Mouse (Mus musculus) small intestine, adult 2 months (tissue): ENCODE data around the gene St8sia1. TPM values are rescaled to one million over a fixed set of nuclear protein-coding genes. Genes with fewer than 3 reads are reported as not detected.

Source experiments
- H3K27ac ChIP-seq: fragments of 200-500 bp; 2 replicates; pipeline ENCODE4 v1.5.1; 2012; ENCODE audit warnings: low read depth, low read length, control low read depth, inconsistent platforms; ENCODE audit not compliant: insufficient read depth
- H3K27me3 ChIP-seq: fragments of 200-500 bp; 2 replicates; pipeline ENCODE4 v1.6.1; 2012; ENCODE audit warnings: mild to moderate bottlenecking, moderate library complexity, low read length, inconsistent platforms; ENCODE audit not compliant: control insufficient read depth, insufficient read depth
- H3K36me3 ChIP-seq: fragments of 200-500 bp; 2 replicates; pipeline ENCODE4 v1.6.1; 2012; ENCODE audit warnings: mild to moderate bottlenecking, low read length, control low read depth, inconsistent platforms; ENCODE audit not compliant: control insufficient read depth, insufficient read depth
- H3K4me1 ChIP-seq: fragments of 200-500 bp; 2 replicates; pipeline ENCODE4 v1.6.1; 2012; ENCODE audit warnings: low read length, inconsistent platforms, mixed read lengths; ENCODE audit not compliant: control insufficient read depth, insufficient read depth, insufficient read length
- H3K4me3 ChIP-seq: fragments of 200-500 bp; 2 replicates; pipeline ENCODE4 v1.5.1; 2012; ENCODE audit warnings: low read depth, mild to moderate bottlenecking, control low read depth, inconsistent platforms, low read length, moderate library complexity
- CTCF ChIP-seq: fragments of 200-500 bp; IDR thresholded peaks from 2 replicates; pipeline ENCODE4 v1.5.1; 2012; ENCODE audit warnings: low read depth, mild to moderate bottlenecking, control low read depth, inconsistent platforms, low read length, moderate library complexity, mixed read lengths; ENCODE audit not compliant: insufficient replicate concordance, insufficient read length; ENCODE audit errors: extremely low read depth
- POLR2A ChIP-seq: fragments of 200-500 bp; IDR thresholded peaks from 2 replicates; pipeline ENCODE4 v1.6.1; 2012; ENCODE audit warnings: low read depth, mild to moderate bottlenecking, control low read depth, inconsistent platforms, low read length, moderate library complexity
- WGBS: fragments of 180-500 bp; shearing (Covaris S2); methylation state at CpG from one replicate; pipeline ENCODE4 v1.1.7; 2018; 5-methylcytosine and 5-hydroxymethylcytosine counted together
- polyA plus RNA-seq: library from polyadenylated mRNA; depleted of rRNA; stranded (reverse); fragments of >200 nt; gene quantifications from 2 replicates; pipeline ENCODE4 v1.2.3, GENCODE M21; 2012

St8sia1 gene
- polyA plus RNA-seq, 1 experiment: 0.19 TPM

DNA sequence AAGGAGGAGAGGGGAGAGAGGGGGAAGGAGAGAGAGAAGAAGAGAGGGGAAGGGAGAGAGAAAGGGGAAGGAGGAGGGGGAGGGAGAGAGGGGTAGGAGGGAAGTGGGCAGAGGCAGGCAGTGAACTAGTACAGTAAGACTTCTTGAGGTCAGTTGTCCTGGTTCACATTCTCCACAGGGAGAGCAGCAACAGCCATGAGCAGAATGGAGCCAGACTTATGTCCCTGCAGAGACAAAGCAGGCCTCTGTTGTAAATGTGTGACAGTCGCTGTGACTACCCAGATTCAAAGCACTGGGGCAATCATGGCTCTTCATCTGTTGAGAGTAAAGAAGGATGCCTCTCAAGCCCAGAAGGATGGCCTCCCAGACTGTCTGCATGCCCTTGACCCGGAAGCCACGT, 132.5 kb downstream of the St8sia1 start:
- Histone ChIP-seq H3K27me3 (peaks cover 4% of the 10 kb centered on the region; the same call in 1 of the 2 replicates), H3K36me3 (no peaks in the 10 kb centered on the region), H3K27ac (no peak overlapping the region), H3K4me1 (no peaks in the 10 kb centered on the region; the same call in 1 of the 2 replicates), H3K4me3 (no peak overlapping the region)
- WGBS: 83% methylated on average over 3 of the region's 3 CpGs
- TF ChIP-seq POLR2A (no peak), CTCF (no peak)

DNA sequence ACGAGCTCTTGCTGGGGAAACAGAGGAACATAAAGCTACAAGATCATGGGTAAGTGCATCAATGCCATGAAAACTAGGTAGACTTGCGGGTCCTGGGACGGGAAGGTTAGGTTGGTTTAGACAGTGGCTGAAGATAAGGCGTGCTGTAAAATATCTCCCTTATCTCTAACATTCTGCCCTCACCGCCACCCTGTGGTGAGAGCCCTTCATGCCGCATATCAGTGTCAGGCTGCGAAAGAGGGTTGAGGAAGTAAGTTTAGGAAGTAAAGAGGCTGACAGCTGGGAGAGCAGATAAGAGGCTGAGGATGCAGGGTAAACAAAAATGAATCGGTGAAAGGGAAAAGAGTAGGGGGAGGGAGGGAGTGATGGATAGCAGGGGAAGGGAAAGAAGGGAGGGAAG, 133.0 kb downstream of the St8sia1 start:
- Histone ChIP-seq H3K4me1 (no peaks in the 10 kb centered on the region; the same call in 1 of the 2 replicates), H3K36me3 (no peaks in the 10 kb centered on the region), H3K27ac (no peak overlapping the region), H3K27me3 (peaks cover 4% of the 10 kb centered on the region; the same call in 1 of the 2 replicates), H3K4me3 (no peak overlapping the region)
- WGBS: 14% methylated on average over 8 of the region's 8 CpGs
- TF ChIP-seq CTCF (peak; percentile 34; the same call in 1 of the 2 replicates), POLR2A (no peak)

DNA sequence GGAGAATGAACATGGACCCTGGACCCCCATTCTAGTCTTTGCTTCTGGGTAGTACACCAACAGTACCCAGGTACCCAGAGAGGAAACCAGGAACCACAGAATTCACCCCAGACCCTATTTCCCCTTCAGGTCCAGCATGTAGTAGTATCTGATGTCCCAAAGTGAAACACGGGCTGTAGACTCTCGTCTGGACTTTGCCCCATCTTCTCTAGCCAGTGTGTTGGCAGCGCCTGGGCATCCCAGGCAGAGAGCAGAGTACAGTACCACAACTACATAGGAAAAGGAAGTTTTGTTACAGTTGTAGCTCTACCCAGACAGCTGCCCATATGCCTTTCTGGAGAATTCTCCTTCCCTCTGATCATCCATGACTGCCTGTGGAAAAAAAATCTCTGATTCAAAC, 134.0 kb downstream of the St8sia1 start:
- 37% methylated on average over 3 of the region's 3 CpGs for WGBS
- Histone ChIP-seq H3K4me3 (no peak overlapping the region), H3K36me3 (no peaks in the 10 kb centered on the region), H3K27ac (no peak overlapping the region), H3K4me1 (no peaks in the 10 kb centered on the region; the same call in 1 of the 2 replicates), H3K27me3 (peaks cover 4% of the 10 kb centered on the region; the same call in 1 of the 2 replicates)
- TF ChIP-seq CTCF (no peak), POLR2A (no peak)

DNA sequence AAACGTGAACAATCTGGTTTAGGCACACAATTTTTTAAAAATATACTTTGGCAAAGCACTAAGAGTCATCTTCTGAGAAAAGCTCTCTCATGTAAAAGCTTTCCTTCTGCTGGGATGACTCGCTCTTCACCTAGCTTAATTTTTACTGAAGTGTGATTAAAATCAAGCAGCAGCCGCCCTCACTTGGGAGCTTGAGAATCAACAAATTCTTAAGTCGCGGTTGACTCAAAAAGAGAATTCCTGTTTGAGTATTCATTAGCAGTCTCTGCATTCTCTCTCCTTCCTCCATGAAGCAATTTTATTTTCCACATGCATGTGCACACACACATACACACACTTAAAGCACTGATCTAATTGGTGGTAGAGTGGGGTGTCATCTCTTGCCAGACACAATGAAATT, 138.8 kb downstream of the St8sia1 start:
- Histone ChIP-seq H3K4me3 (no peak overlapping the region), H3K27ac (no peak overlapping the region), H3K4me1 (no peaks in the 10 kb centered on the region), H3K27me3 (no peaks in the 10 kb centered on the region; the same call in 1 of the 2 replicates), H3K36me3 (no peaks in the 10 kb centered on the region)
- WGBS: 80% methylated on average over 5 of the region's 5 CpGs
- TF ChIP-seq POLR2A (no peak), CTCF (no peak)

DNA sequence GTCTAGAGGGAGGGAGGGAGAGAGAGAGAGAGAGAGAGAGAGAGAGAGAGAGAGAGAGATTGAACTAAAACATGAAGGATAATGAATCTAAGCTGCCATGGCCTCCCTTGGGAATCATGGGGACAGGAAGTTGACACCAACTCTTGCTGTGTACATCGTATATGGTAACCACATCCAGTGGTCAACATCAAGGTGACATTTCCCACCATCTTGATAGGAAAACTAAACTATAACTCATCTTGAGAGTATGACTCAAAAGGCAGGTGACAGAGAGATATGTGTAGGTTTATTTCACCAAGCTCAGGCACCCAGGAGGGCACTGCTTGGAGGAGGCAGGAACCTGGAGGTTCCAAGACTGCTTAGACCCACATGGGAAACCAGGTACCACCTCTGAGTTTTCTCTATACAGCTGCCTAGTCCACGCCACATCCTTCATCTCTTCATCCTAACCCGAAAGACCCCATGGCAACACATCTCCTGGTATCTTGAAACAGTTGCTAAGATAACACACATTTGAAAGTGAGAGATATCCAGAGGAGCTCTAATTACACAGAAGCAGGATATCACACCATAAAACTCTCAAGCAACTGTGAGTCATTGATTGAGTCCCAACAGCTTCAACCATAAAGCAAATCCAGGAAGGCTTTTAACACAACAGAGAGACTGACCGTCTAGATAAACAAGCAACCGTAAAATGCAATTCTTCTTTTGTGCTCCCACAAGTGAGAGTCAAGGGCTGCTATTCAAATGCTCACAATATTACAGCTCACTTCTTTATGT, 141.1 kb downstream of the St8sia1 start:
- no peak overlapping the region for H3K4me3 ChIP-seq
- TF ChIP-seq CTCF (no peak), POLR2A (no peak)
- no peak overlapping the region for H3K27ac ChIP-seq
- H3K27me3 ChIP-seq: no peaks in the 10 kb centered on the region; the same call in 1 of the 2 replicates
- H3K4me1 ChIP-seq: no peaks in the 10 kb centered on the region
- 48% methylated on average over 5 of the region's 5 CpGs for WGBS
- H3K36me3 ChIP-seq: no peaks in the 10 kb centered on the region

DNA sequence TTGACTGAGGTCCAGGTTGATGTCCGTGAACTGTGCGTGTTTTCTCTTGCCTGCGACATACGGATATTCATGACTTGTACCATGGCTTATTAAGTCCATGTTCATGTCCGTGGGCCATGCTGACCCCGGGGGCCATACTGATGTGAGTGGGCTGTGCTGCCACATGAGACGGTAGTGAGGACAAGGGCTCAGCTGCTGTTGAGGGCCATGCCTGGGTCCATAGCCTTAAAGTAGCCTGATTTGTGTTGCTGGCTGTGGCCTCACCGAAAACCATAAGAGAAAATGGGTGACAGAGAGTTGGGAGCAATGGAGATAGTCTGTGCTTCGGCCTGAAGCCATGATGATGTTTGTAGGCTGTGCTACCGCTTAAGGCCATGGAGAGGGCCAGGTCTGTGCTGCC, 145.9 kb downstream of the St8sia1 start:
- H3K36me3 ChIP-seq: no peaks in the 10 kb centered on the region
- H3K4me1 ChIP-seq: no peaks in the 10 kb centered on the region; the same call in 1 of the 2 replicates
- no peak overlapping the region for H3K27ac ChIP-seq
- no peak overlapping the region for H3K4me3 ChIP-seq
- TF ChIP-seq CTCF: no peak
- no peak for TF ChIP-seq POLR2A
- WGBS: 93% methylated on average over 10 of the region's 10 CpGs
- H3K27me3 ChIP-seq: no peaks in the 10 kb centered on the region

DNA sequence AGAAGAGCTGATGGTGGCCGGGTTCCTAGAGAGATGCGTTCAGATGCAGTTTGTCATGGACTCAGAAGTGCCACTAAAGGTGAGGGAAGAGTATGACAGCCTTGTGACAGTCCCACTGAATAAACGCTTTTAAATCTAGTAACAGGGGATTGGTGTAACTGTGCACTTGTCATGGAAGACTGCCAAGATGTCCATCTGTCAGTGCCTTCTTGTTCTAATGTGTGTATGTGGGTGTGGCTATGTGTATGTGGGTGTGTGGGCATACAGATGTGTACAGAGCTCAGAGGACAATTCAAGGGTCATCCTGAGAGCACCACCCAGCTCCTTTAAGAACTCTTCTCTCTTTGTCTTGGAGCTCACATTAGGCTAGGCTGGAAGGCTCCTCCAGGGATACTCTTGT, 148.7 kb downstream of the St8sia1 start:
- no peaks in the 10 kb centered on the region; the same call in 1 of the 2 replicates for H3K4me1 ChIP-seq
- H3K36me3 ChIP-seq: no peaks in the 10 kb centered on the region
- no peak for TF ChIP-seq POLR2A
- WGBS: 68% methylated on average over 3 of the region's 3 CpGs
- no peak overlapping the region for H3K27ac ChIP-seq
- no peak overlapping the region for H3K4me3 ChIP-seq
- no peaks in the 10 kb centered on the region for H3K27me3 ChIP-seq
